Mouse (Mus musculus) spleen, embryonic (tissue): ENCODE measurements around the gene Dnm3.
"Not testable (repeated sequence)": the region's sequence is repeated elsewhere in the genome, so short reads cannot be mapped to it uniquely, and the experiment has no call there.

Experiments
- CTCF ChIA-PET: fragments of 350-600 bp; sonication (Branson Sonifier 250); formaldehyde crosslinking; loops from one replicate; lab custom pipeline; 2022; lab: Charles Lee

Dnm3 gene

GRCm38 (mm10) chr1:162436672-162437071 is 41.2 kb downstream of the Dnm3 start:
- CTCF ChIA-PET: no interaction called here

- CTCF ChIA-PET: no interaction called here
Observed at GRCm38 (mm10) chr1:162428904-162429303, 48.9 kb downstream of the Dnm3 start.

- CTCF ChIA-PET: interaction anchor here (0.6 kb wide), 1 partner anchor 776 kb away, joined by 4 read pairs; no protein-coding TSS in a partner anchor
Observed at GRCm38 (mm10) chr1:162425930-162426478, 51.8 kb downstream of the Dnm3 start.

- CTCF ChIA-PET: no interaction called here
Observed at GRCm38 (mm10) chr1:162422826-162423225, 55.0 kb downstream of the Dnm3 start.

GRCm38 (mm10) chr1:162413791-162414190 is 64.0 kb downstream of the Dnm3 start:
- CTCF ChIA-PET: no interaction called here

GRCm38 (mm10) chr1:162412787-162413429 is 64.9 kb downstream of the Dnm3 start:
- CTCF ChIA-PET: no interaction called here

GRCm38 (mm10) chr1:162410207-162410965 is 67.4 kb downstream of the Dnm3 start:
- CTCF ChIA-PET: no interaction called here

GRCm38 (mm10) chr1:162394549-162394948 is 83.3 kb downstream of the Dnm3 start:
- CTCF ChIA-PET: no interaction called here

GRCm38 (mm10) chr1:162388442-162389165 is 89.2 kb downstream of the Dnm3 start:
- CTCF ChIA-PET: interaction anchor here (0.7 kb wide), 1 partner anchor 236 kb away, joined by 5 read pairs; no protein-coding TSS in a partner anchor

- CTCF ChIA-PET: not testable (repeated sequence)
Observed at GRCm38 (mm10) chr1:162373068-162373467, 104.8 kb downstream of the Dnm3 start.

- CTCF ChIA-PET: no interaction called here
Observed at GRCm38 (mm10) chr1:162369726-162370125, 108.1 kb downstream of the Dnm3 start.

GRCm38 (mm10) chr1:162361978-162362377 is 115.9 kb downstream of the Dnm3 start:
- CTCF ChIA-PET: no interaction called here

- CTCF ChIA-PET: no interaction called here
Observed at GRCm38 (mm10) chr1:162359270-162359669, 118.6 kb downstream of the Dnm3 start.

GRCm38 (mm10) chr1:162358036-162358435 is 119.8 kb downstream of the Dnm3 start:
- CTCF ChIA-PET: no interaction called here

GRCm38 (mm10) chr1:162356481-162356880 is 121.4 kb downstream of the Dnm3 start:
- CTCF ChIA-PET: no interaction called here

GRCm38 (mm10) chr1:162354780-162355179 is 123.1 kb downstream of the Dnm3 start:
- CTCF ChIA-PET: no interaction called here

- CTCF ChIA-PET: no interaction called here
Observed at GRCm38 (mm10) chr1:162353831-162354230, 124.0 kb downstream of the Dnm3 start.

GRCm38 (mm10) chr1:162349306-162349705 is 128.5 kb downstream of the Dnm3 start:
- CTCF ChIA-PET: no interaction called here

- CTCF ChIA-PET: interaction anchor here (0.6 to 1.0 kb wide), 2 partner anchors 10 to 12 kb away, joined by 3 to 4 read pairs; no protein-coding TSS in a partner anchor
Observed at GRCm38 (mm10) chr1:162346456-162347011, 131.3 kb downstream of the Dnm3 start.

GRCm38 (mm10) chr1:162337170-162337569 is 140.7 kb downstream of the Dnm3 start:
- CTCF ChIA-PET: no interaction called here

- CTCF ChIA-PET: interaction anchor here (0.6 to 0.7 kb wide), 2 partner anchors 10 to 1273 kb away, joined by 3 to 4 read pairs; no protein-coding TSS in a partner anchor
Observed at GRCm38 (mm10) chr1:162336640-162337039, 141.2 kb downstream of the Dnm3 start.
